In the genomic region with DNA sequence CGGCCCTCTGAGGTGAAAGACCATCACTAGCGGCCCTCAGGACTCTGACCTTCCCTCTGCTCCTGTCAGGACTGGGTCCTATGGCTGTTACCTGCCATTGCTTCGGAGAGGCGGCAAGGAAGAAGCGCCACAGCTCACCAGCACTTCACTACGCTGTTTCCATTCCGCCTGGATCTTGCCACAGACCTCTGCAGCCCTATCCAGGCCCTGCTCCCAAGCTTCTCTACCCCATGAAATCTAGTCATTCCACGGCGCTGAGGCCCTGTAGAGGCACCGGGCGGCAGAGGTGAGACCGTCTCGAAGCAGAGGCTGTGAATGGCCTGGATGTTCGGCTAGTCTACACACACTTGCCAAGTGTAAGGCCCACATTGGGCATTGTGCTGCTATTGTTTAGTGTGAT, we compare ENCODE assay signal across 8 mouse cellular contexts. TPM values are rescaled to one million over a fixed set of nuclear protein-coding genes. Genes with fewer than 3 reads are reported as not detected.
A peak's percentile ranks its signal among the peaks of the same experiment; 100 is the strongest.
DNase-seq lines count a peak whose midpoint lies in the region; ATAC-seq lines count a peak whose summit lies in the region.

No protein-coding gene starts in this region.

- H3K4me2 ChIP-seq in lung, embryonic 16.5 days (ENCODE audit: low read depth, low read length), result peak overlapping the region; percentile 64; the same call in 1 of the 2 replicates
- peak overlapping the region; percentile 62; the same call in 1 of the 2 replicates for H3K4me2 ChIP-seq in intestine, embryonic 14.5 days (ENCODE audit: low read length)
- H3K4me2 ChIP-seq in neural tube, embryonic 13.5 days, result peak overlapping the region; percentile 77

- H3K4me3 ChIP-seq in lung, embryonic 16.5 days (ENCODE audit: low read length), result no peak overlapping the region
- no peak overlapping the region for H3K4me3 ChIP-seq in intestine, embryonic 14.5 days (ENCODE audit: low read depth, low read length)
- peak overlapping the region; percentile 56 for H3K4me3 ChIP-seq in neural tube, embryonic 13.5 days

- peak; percentile 2; the same call in 1 of the 2 replicates for ATAC-seq in lung, embryonic 16.5 days (ENCODE audit: low read depth)
- no peak for ATAC-seq in intestine, embryonic 14.5 days (replicated peaks; ENCODE audit: low FRiP score, low TSS enrichment, low read depth)
- peak; percentile 2; the same call in 1 of the 2 replicates for ATAC-seq in neural tube, embryonic 13.5 days (ENCODE audit: low read depth)

- no peaks in the 10 kb centered on the region for H3K27me3 ChIP-seq in lung, embryonic 16.5 days (ENCODE audit: control insufficient read depth, insufficient read depth, low read depth, low read length)
- no peaks in the 10 kb centered on the region for H3K27me3 ChIP-seq in intestine, embryonic 14.5 days (replicated peaks; ENCODE audit: control insufficient read depth, insufficient read depth, low read length)
- H3K27me3 ChIP-seq in neural tube, embryonic 13.5 days, result no peaks in the 10 kb centered on the region

- peaks cover 15% of the 10 kb centered on the region for H3K4me1 ChIP-seq in lung, embryonic 16.5 days (replicated peaks; ENCODE audit: control insufficient read depth, insufficient read depth, low read length)
- H3K4me1 ChIP-seq in intestine, embryonic 14.5 days (replicated peaks; ENCODE audit: control insufficient read depth, insufficient read depth, low read length), result peaks cover 19% of the 10 kb centered on the region
- peaks cover 39% of the 10 kb centered on the region for H3K4me1 ChIP-seq in neural tube, embryonic 13.5 days (replicated peaks)

- H3K9ac ChIP-seq in lung, embryonic 16.5 days (ENCODE audit: low read length), result no peak overlapping the region; the same call in 1 of the 2 replicates
- no peak overlapping the region for H3K9ac ChIP-seq in intestine, embryonic 14.5 days (ENCODE audit: low read length)
- H3K9ac ChIP-seq in neural tube, embryonic 13.5 days, result no peak overlapping the region

- H3K27ac ChIP-seq in lung, embryonic 16.5 days (ENCODE audit: low read length), result no peak overlapping the region
- no peak overlapping the region for H3K27ac ChIP-seq in intestine, embryonic 14.5 days (ENCODE audit: low read depth)
- peak overlapping the region; percentile 81 for H3K27ac ChIP-seq in neural tube, embryonic 13.5 days (replicated peaks)

- 88% methylated on average over 14 of the region's 14 CpGs for WGBS in lung, embryonic 16.5 days
- 90% methylated on average over 14 of the region's 14 CpGs for WGBS in intestine, embryonic 14.5 days
- WGBS in neural tube, embryonic 13.5 days, result 87% methylated on average over 14 of the region's 14 CpGs

- no peaks in the 10 kb centered on the region for H3K9me3 ChIP-seq in lung, embryonic 16.5 days (ENCODE audit: control insufficient read depth, low read length)
- H3K9me3 ChIP-seq in intestine, embryonic 14.5 days (ENCODE audit: control insufficient read depth, low read length), result no peaks in the 10 kb centered on the region
- no peaks in the 10 kb centered on the region for H3K9me3 ChIP-seq in neural tube, embryonic 13.5 days

- DNase-seq in cerebellum, adult 11 months, result peak; percentile 33
- DNase-seq in cerebellum, postnatal 14 days, result no peak
- no peak for DNase-seq in lung, postnatal 25 days (ENCODE audit: low spot score)
- no peak for DNase-seq in intestine, embryonic 14.5 days (ENCODE audit: low spot score)
- no peak for DNase-seq in cerebellum, adult 9-11 months
- DNase-seq in kidney, postnatal 14 days, result no peak

- no peaks in the 10 kb centered on the region for H3K36me3 ChIP-seq in lung, embryonic 16.5 days (ENCODE audit: control insufficient read depth, insufficient read depth, low read length)
- no peaks in the 10 kb centered on the region for H3K36me3 ChIP-seq in intestine, embryonic 14.5 days (ENCODE audit: control insufficient read depth, insufficient read depth, low read length)
- no peaks in the 10 kb centered on the region for H3K36me3 ChIP-seq in neural tube, embryonic 13.5 days

RNA-seq across cellular contexts. Expression of a gene that starts 1.9 kb away (rescaled TPM):
- polyA plus RNA-seq in lung, embryonic 16.5 days (2015; fragmentation: Nextera tagmentation; extraction: Ambion mirVana), result 9.4 and 11.4 TPM in 2 replicates
- 3.6 and 4.9 TPM in 2 replicates for polyA plus RNA-seq in intestine, embryonic 14.5 days (2014; fragmentation: Nextera tagmentation; extraction: Ambion mirVana)
- 9.9 and 11.4 TPM in 2 replicates for polyA plus RNA-seq in neural tube, embryonic 13.5 days (2015; fragmentation: Nextera tagmentation; extraction: Ambion mirVana)

RNA-seq across cellular contexts. Expression of a gene that starts 16.1 kb away (rescaled TPM):
- polyA plus RNA-seq in lung, embryonic 16.5 days (2015; fragmentation: Nextera tagmentation; extraction: Ambion mirVana), result 0.49 TPM in 1 of 2 replicates, not detected in the other
- polyA plus RNA-seq in intestine, embryonic 14.5 days (2014; fragmentation: Nextera tagmentation; extraction: Ambion mirVana), result 0.42 TPM in 1 of 2 replicates, not detected in the other
- 0.41 and 0.63 TPM in 2 replicates for polyA plus RNA-seq in neural tube, embryonic 13.5 days (2015; fragmentation: Nextera tagmentation; extraction: Ambion mirVana)

RNA-seq across cellular contexts. Expression of a gene that starts 27.1 kb away (rescaled TPM):
- polyA plus RNA-seq in lung, embryonic 16.5 days (2015; fragmentation: Nextera tagmentation; extraction: Ambion mirVana), result 0.33 and 2.9 TPM in 2 replicates
- polyA plus RNA-seq in intestine, embryonic 14.5 days (2014; fragmentation: Nextera tagmentation; extraction: Ambion mirVana), result not detected in 2 replicates
- not detected in 2 replicates for polyA plus RNA-seq in neural tube, embryonic 13.5 days (2015; fragmentation: Nextera tagmentation; extraction: Ambion mirVana)
